Mouse (Mus musculus) liver, embryonic 14.5 days (tissue): ENCODE measurements around the gene Serping1.

Experiments
- CTCF ChIP-seq: IDR thresholded peaks from 2 replicates; pipeline ENCODE4 v1.5.1; 2016; ENCODE audit warnings: antibody characterized with exemption, low read depth, control low read depth
- EP300 ChIP-seq: IDR thresholded peaks from 2 replicates; pipeline ENCODE4 v1.6.1; 2016; ENCODE audit warnings: antibody characterized with exemption, low read depth

DNA sequence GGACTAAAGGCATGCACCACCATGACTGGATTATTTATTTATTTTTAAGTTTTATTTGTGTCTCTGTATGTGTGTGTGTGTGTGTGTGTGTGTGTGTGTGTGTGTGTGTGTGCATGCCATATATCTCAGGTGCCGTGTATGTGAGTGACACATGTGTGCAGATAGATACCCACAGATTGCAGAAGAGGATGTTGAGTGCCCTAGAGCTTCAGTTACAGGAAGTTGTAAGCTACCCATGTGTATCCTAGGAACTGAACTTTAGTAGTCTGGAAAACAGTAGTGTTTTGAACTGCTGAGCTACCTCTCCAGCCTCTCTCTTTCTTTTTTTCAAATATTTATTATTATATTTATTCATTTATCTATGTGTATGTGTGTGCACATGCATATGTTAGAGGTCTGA lies 8.1 kb upstream of the Serping1 start:
- TF ChIP-seq EP300, result no peak
- TF ChIP-seq CTCF, result no peak
